Mouse (Mus musculus) MEL (cell line): ENCODE data around the gene Tceal3. TPM values are rescaled to one million over a fixed set of nuclear protein-coding genes. Genes with fewer than 3 reads are reported as not detected.

ENCODE experiments used
- DNase-seq: peaks from one replicate; pipeline ENCODE4 v3.0.0; 2011; ENCODE audit warnings: low read depth, low spot score
- H3K27ac ChIP-seq: 2 replicates; pipeline ENCODE4 v1.5.1; 2012; ENCODE audit warnings: low read depth, mild to moderate bottlenecking, control low read depth, low read length, moderate library complexity; ENCODE audit not compliant: control insufficient read depth
- H3K27me3 ChIP-seq, 2 experiments: fragments of 150-350 bp in 1 of 2; sonication (generic) in 1 of 2; 2 replicates each; pipeline ENCODE4 v1.6.1; 2012; ENCODE audit warnings: low read length in 2 of 2, mild to moderate bottlenecking in 2 of 2, improper control_type of control experiment in 1 of 2, moderate library complexity in 1 of 2; ENCODE audit not compliant: insufficient read depth in 2 of 2, control insufficient read depth in 1 of 2
- H3K36me3 ChIP-seq, 2 experiments: 2 replicates each; pipeline ENCODE4 v1.6.1; 2012 to 2014; ENCODE audit warnings: low read length in 2 of 2, improper control_type of control experiment in 1 of 2, inconsistent platforms in 1 of 2, mild to moderate bottlenecking in 1 of 2; ENCODE audit not compliant: insufficient read depth in 2 of 2, control insufficient read depth in 1 of 2
- H3K4me1 ChIP-seq, 2 experiments: fragments of 150-350 bp in 1 of 2; sonication (generic) in 1 of 2; 2 replicates each; pipeline ENCODE4 v1.6.1; 2012; ENCODE audit warnings: low read length in 2 of 2, improper control_type of control experiment in 1 of 2, mild to moderate bottlenecking in 1 of 2; ENCODE audit not compliant: insufficient read depth in 2 of 2, control insufficient read depth in 1 of 2
- H3K4me3 ChIP-seq, 2 experiments: fragments of 150-350 bp in 1 of 2; sonication (generic) in 1 of 2; 2 replicates each; pipeline ENCODE4 v1.5.1; 2012; ENCODE audit warnings: low read depth in 2 of 2, low read length in 2 of 2, mild to moderate bottlenecking in 2 of 2, moderate library complexity in 2 of 2, control low read depth in 1 of 2, improper control_type of control experiment in 1 of 2; ENCODE audit not compliant: control insufficient read depth in 1 of 2, insufficient read depth in 1 of 2
- H3K79me2 ChIP-seq: 2 replicates; pipeline ENCODE4 v1.6.1; 2012; ENCODE audit warnings: mild to moderate bottlenecking, low read length, moderate library complexity; ENCODE audit not compliant: control insufficient read depth, poor library complexity, insufficient read depth
- H3K9ac ChIP-seq: 2 replicates; pipeline ENCODE4 v1.6.1; 2012; ENCODE audit warnings: low read depth, mild to moderate bottlenecking, control low read depth, low read length, moderate library complexity; ENCODE audit not compliant: control insufficient read depth, poor library complexity, severe bottlenecking
- H3K9me3 ChIP-seq: fragments of 150-350 bp; sonication (generic); replicated peaks from 2 replicates; pipeline ENCODE4 v1.6.1; 2012; ENCODE audit warnings: mild to moderate bottlenecking, low read length, improper control_type of control experiment, moderate library complexity; ENCODE audit not compliant: insufficient read depth
- BHLHE40 ChIP-seq: IDR thresholded peaks from 2 replicates; pipeline ENCODE4 v1.6.1; 2012; ENCODE audit warnings: low read depth, mild to moderate bottlenecking, inconsistent platforms, low read length, improper control_type of control experiment, borderline replicate concordance
- CHD1 ChIP-seq: IDR thresholded peaks from 2 replicates; pipeline ENCODE4 v1.6.1; 2012; ENCODE audit warnings: low read depth, mild to moderate bottlenecking, inconsistent platforms, low read length, improper control_type of control experiment
- CHD2 ChIP-seq: IDR thresholded peaks from 2 replicates; pipeline ENCODE4 v1.6.1; 2011; ENCODE audit warnings: low read length, improper control_type of control experiment
- GABPA ChIP-seq: IDR thresholded peaks from 2 replicates; pipeline ENCODE4 v1.6.1; 2012; ENCODE audit warnings: low read depth, mild to moderate bottlenecking, inconsistent platforms, low read length, improper control_type of control experiment, moderate library complexity
- GATA1 ChIP-seq: IDR thresholded peaks from 2 replicates; pipeline ENCODE4 v1.6.1; 2011; ENCODE audit warnings: low read depth, low read length, improper control_type of control experiment
- JUND ChIP-seq: IDR thresholded peaks from 2 replicates; pipeline ENCODE4 v1.6.1; 2011; ENCODE audit warnings: low read depth, mild to moderate bottlenecking, improper control_type of control experiment, low read length
- KAT2A ChIP-seq: conservative IDR thresholded peaks from 2 replicates; pipeline ENCODE4 v1.6.1; 2012; ENCODE audit warnings: low read depth, low read length, improper control_type of control experiment, inconsistent platforms
- MAFK ChIP-seq: IDR thresholded peaks from 2 replicates; pipeline ENCODE4 v1.6.1; 2011; ENCODE audit warnings: low read depth, mild to moderate bottlenecking, low read length, improper control_type of control experiment, borderline replicate concordance
- MAZ ChIP-seq: IDR thresholded peaks from 2 replicates; pipeline ENCODE4 v1.6.1; 2012; ENCODE audit warnings: low read depth, mild to moderate bottlenecking, inconsistent platforms, low read length, improper control_type of control experiment
- MXI1 ChIP-seq: IDR thresholded peaks from 2 replicates; pipeline ENCODE4 v1.6.1; 2011; ENCODE audit warnings: mild to moderate bottlenecking, low read depth, low read length, improper control_type of control experiment
- MYB ChIP-seq: IDR thresholded peaks from 2 replicates; pipeline ENCODE4 v1.6.1; 2011; ENCODE audit warnings: mild to moderate bottlenecking, low read depth, low read length, improper control_type of control experiment
- NELFE ChIP-seq: IDR thresholded peaks from 2 replicates; pipeline ENCODE4 v1.6.1; 2011; ENCODE audit warnings: low read depth, low read length, improper control_type of control experiment
- NRF1 ChIP-seq: IDR thresholded peaks from 2 replicates; pipeline ENCODE4 v1.6.1; 2014; ENCODE audit warnings: low read depth, mild to moderate bottlenecking, inconsistent platforms, low read length, improper control_type of control experiment, moderate library complexity; ENCODE audit not compliant: poor library complexity, insufficient read depth, severe bottlenecking
- RCOR1 ChIP-seq: IDR thresholded peaks from 2 replicates; pipeline ENCODE4 v1.6.1; 2012; ENCODE audit warnings: low read depth, mild to moderate bottlenecking, inconsistent platforms, low read length, improper control_type of control experiment
- SIN3A ChIP-seq: IDR thresholded peaks from 2 replicates; pipeline ENCODE4 v1.6.1; 2012; ENCODE audit warnings: low read length, improper control_type of control experiment, inconsistent platforms
- TAL1 ChIP-seq: IDR thresholded peaks from 2 replicates; pipeline ENCODE4 v1.6.1; 2012; ENCODE audit warnings: mild to moderate bottlenecking, inconsistent platforms, low read length, moderate library complexity, mixed read lengths
- TBP ChIP-seq: IDR thresholded peaks from 2 replicates; pipeline ENCODE4 v1.8.0; 2011; ENCODE audit warnings: low read depth, low read length, improper control_type of control experiment
- UBTF ChIP-seq: IDR thresholded peaks from 2 replicates; pipeline ENCODE4 v1.6.1; 2012; ENCODE audit warnings: low read depth, mild to moderate bottlenecking, inconsistent platforms, low read length, improper control_type of control experiment, moderate library complexity, borderline replicate concordance; ENCODE audit not compliant: insufficient read depth
- USF1 ChIP-seq: IDR thresholded peaks from 2 replicates; pipeline ENCODE4 v1.6.1; 2014; ENCODE audit warnings: low read depth, mild to moderate bottlenecking, inconsistent platforms, low read length, improper control_type of control experiment, moderate library complexity
- USF2 ChIP-seq, 2 experiments: IDR thresholded peaks; 2 replicates each; pipeline ENCODE4 v1.6.1; 2011 to 2012; ENCODE audit warnings: improper control_type of control experiment in 2 of 2, low read length in 2 of 2, borderline replicate concordance in 1 of 2, inconsistent platforms in 1 of 2, low read depth in 1 of 2, mild to moderate bottlenecking in 1 of 2; ENCODE audit not compliant: insufficient read depth in 1 of 2
- ZC3H11A ChIP-seq: IDR thresholded peaks from 2 replicates; pipeline ENCODE4 v1.6.1; 2012; ENCODE audit warnings: low read depth, mild to moderate bottlenecking, inconsistent platforms, low read length, improper control_type of control experiment
- ZKSCAN1 ChIP-seq: IDR thresholded peaks from 2 replicates; pipeline ENCODE4 v1.6.1; 2012; ENCODE audit warnings: low read depth, mild to moderate bottlenecking, inconsistent platforms, low read length, improper control_type of control experiment, moderate library complexity
- polyA plus RNA-seq, 2 experiments: library from polyadenylated mRNA; stranded (reverse) in 1 of 2; unstranded in 1 of 2; fragments of >175 nt in 1 of 2; fragments of >200 nt in 1 of 2; gene quantifications; 2 replicates each; pipeline versions ENCODE4 v1.2.1 to v1.2.4; 2012; ENCODE audit warnings: low replicate concordance in 2 of 2, low read depth in 1 of 2; ENCODE audit not compliant: insufficient read length in 2 of 2, insufficient read depth in 1 of 2, missing spikeins in 1 of 2
- total RNA-seq: library from RNA; depleted of rRNA; stranded (reverse); fragments of 300-350 nt; gene quantifications from 2 replicates; pipeline ENCODE4 v1.2.3, GENCODE M21; 2012

Gene Tceal3
- total and polyA plus RNA-seq, 3 experiments: not detected

GRCm38 (mm10) chrX:136607395-136607794, 16.8 kb downstream of the Tceal3 start:
- no peak for TF ChIP-seq RCOR1
- TF ChIP-seq TAL1: no peak
- TF ChIP-seq USF2 (IDR thresholded peaks at IDR 0.05; ENCODE audit: borderline replicate concordance in 1 of 2, insufficient read depth in 1 of 2, low read depth in 1 of 2, low read length in 2 of 2): no peak
- no peak for TF ChIP-seq JUND
- TF ChIP-seq KAT2A: no peak
- TF ChIP-seq GATA1: no peak
- TF ChIP-seq CHD2: no peak
- TF ChIP-seq USF1: no peak
- no peak for TF ChIP-seq CHD1
- no peak for TF ChIP-seq MXI1
- no peak for TF ChIP-seq NRF1
- TF ChIP-seq MYB: no peak
- TF ChIP-seq MAZ: no peak
- no peak for TF ChIP-seq SIN3A
- no peak for TF ChIP-seq GABPA
- TF ChIP-seq TBP: no peak
- TF ChIP-seq NELFE: no peak
- TF ChIP-seq MAFK: no peak
- TF ChIP-seq, all 39 proteins: peak for 0
- H3K36me3 ChIP-seq: no peaks in the 10 kb centered on the region
- no peak overlapping the region for H3K9ac ChIP-seq
- H3K4me3 ChIP-seq: peak overlapping the region; percentile 33 to 38; a peak in 3 of 4 replicates
- peaks cover 0 to 3% of the 10 kb centered on the region in 2 experiments; a peak in 1 of 4 replicates for H3K4me1 ChIP-seq
- DNase-seq: no peak
- H3K27me3 ChIP-seq: no peaks in the 10 kb centered on the region; a peak in 1 of 4 replicates
- H3K79me2 ChIP-seq: no peaks in the 10 kb centered on the region
- no peak overlapping the region for H3K27ac ChIP-seq
- no peaks in the 10 kb centered on the region for H3K9me3 ChIP-seq

- H3K27me3 ChIP-seq: no peaks in the 10 kb centered on the region; a peak in 1 of 4 replicates
- no peaks in the 10 kb centered on the region for H3K36me3 ChIP-seq
- no peak for DNase-seq
- no peak overlapping the region for H3K4me3 ChIP-seq
- H3K4me1 ChIP-seq: peaks cover 0 to 3% of the 10 kb centered on the region in 2 experiments; a peak in 1 of 4 replicates
- no peak overlapping the region for H3K9ac ChIP-seq
- no peak overlapping the region for H3K27ac ChIP-seq
- no peaks in the 10 kb centered on the region for H3K9me3 ChIP-seq
- TF ChIP-seq TBP (no peak), BHLHE40 (no peak), JUND (no peak), ZC3H11A (no peak), ZKSCAN1 (no peak), UBTF (no peak), RCOR1 (no peak), KAT2A (no peak), USF1 (no peak), MAZ (no peak), TAL1 (no peak), CHD2 (no peak)
- H3K79me2 ChIP-seq: no peaks in the 10 kb centered on the region
Measured at GRCm38 (mm10) chrX:136611346-136611745, 20.7 kb downstream of the Tceal3 start.
